Mouse (Mus musculus) lung, embryonic 14.5 days (tissue): Measurements from ENCODE around the gene Dnm1. TPM values are rescaled to one million over a fixed set of nuclear protein-coding genes. Genes with fewer than 3 reads are reported as not detected.

Source experiments
- ATAC-seq: fragments of 200-750 bp; cut with Nextera tagmentation; 2 replicates; pipeline ENCODE4 v1.8.0; 2017; ENCODE audit warnings: mild to moderate bottlenecking, moderate TSS enrichment, moderate library complexity; ENCODE audit not compliant: insufficient read depth
- DNase-seq: peaks from one replicate; pipeline ENCODE4 v3.0.0-alpha.2; 2015
- H3K27ac ChIP-seq: fragments of 300-500 bp; sonication (generic); 2 replicates; pipeline ENCODE4 v1.5.1; 2014; ENCODE audit warnings: low read depth, mild to moderate bottlenecking, moderate library complexity
- H3K27me3 ChIP-seq: fragments of 300-500 bp; sonication (generic); 2 replicates; pipeline ENCODE4 v1.6.1; 2014; ENCODE audit warnings: low read length, control low read depth; ENCODE audit not compliant: insufficient read depth
- H3K36me3 ChIP-seq: fragments of 300-500 bp; sonication (generic); 2 replicates; pipeline ENCODE4 v1.6.1; 2014; ENCODE audit warnings: control low read depth; ENCODE audit not compliant: insufficient read depth
- H3K4me1 ChIP-seq: fragments of 300-500 bp; sonication (generic); 2 replicates; pipeline ENCODE4 v1.6.1; 2014; ENCODE audit warnings: antibody characterized with exemption, control low read depth; ENCODE audit not compliant: insufficient read depth
- H3K4me2 ChIP-seq: fragments of 300-500 bp; sonication (generic); 2 replicates; pipeline ENCODE4 v1.6.1; 2014; ENCODE audit warnings: mild to moderate bottlenecking
- H3K4me3 ChIP-seq: fragments of 300-500 bp; sonication (generic); 2 replicates; pipeline ENCODE4 v1.5.1; 2014; ENCODE audit warnings: low read depth, low read length
- H3K9ac ChIP-seq: fragments of 300-500 bp; sonication (generic); 2 replicates; pipeline ENCODE4 v1.6.1; 2014
- H3K9me3 ChIP-seq: fragments of 300-500 bp; sonication (generic); 2 replicates; pipeline ENCODE4 v1.6.1; 2016; ENCODE audit warnings: low read depth, low read length, control low read depth
- CTCF ChIP-seq: IDR thresholded peaks from 2 replicates; pipeline ENCODE4 v1.5.1; 2016; ENCODE audit warnings: antibody characterized with exemption, low read depth
- WGBS: fragments of 180-500 bp; shearing (Covaris S2); extraction: QIAGEN DNeasy Blood & Tissue Kit; methylation state at CpG from one replicate; pipeline ENCODE4 v1.1.7; 2014; 5-methylcytosine and 5-hydroxymethylcytosine counted together
- polyA plus RNA-seq: library from polyadenylated mRNA; unstranded; fragments of >200 nt; fragmentation: Nextera tagmentation; extraction: Ambion mirVana; gene quantifications from 2 replicates; pipeline ENCODE4 v1.2.1, GENCODE M21; 2014

The Dnm1 gene
- polyA plus RNA-seq, 1 experiment from 2014 or later: 17.5 TPM

DNA sequence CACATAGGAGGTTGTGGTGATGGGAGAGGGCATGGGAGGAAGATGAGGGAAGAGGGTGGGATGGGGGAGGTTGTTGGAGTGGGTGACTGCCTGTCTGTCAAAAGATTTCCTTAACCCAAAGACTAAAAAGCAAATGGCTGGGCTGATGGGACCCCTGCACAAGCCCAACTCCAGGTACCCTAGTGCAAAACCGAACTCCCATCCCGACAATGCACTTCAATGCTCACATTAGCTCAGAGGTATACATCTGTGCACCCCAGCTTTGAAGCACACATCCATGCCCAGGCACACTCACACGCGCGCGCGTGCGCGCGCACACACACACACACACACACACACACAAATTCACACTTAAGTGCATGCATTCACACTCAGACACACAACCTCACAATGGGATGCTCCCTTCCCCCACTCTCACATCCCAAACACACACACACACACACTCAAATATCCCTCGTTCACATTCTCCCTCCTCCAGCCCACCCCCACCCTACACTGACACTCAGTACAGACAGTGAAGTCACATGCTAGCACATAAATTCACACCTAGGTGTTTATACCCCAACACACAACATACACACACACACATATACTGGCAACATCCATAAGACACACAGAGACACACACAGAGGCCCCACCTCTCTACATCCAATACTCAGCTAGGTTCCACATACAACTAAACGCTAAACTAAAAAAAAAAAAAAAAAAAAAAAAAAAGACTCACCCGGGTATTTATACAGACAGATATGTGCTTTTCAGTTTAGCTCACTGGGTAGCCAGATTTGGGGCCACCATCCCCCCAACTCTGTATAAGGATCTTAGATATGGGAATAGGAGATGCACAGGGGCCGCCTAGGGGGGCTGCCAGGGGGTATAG lies 34.2 kb downstream of the Dnm1 start:
- Histone ChIP-seq H3K27ac (peak overlapping the region; percentile 96), H3K4me2 (peak overlapping the region; percentile 82), H3K4me1 (peaks cover 44% of the 10 kb centered on the region), H3K36me3 (no peaks in the 10 kb centered on the region), H3K9ac (peak overlapping the region; percentile 84), H3K27me3 (no peaks in the 10 kb centered on the region), H3K9me3 (no peaks in the 10 kb centered on the region), H3K4me3 (peak overlapping the region; percentile 55)
- DNase-seq (peak; percentile 67), ATAC-seq (peak; percentile 2; the same call in 1 of the 2 replicates)
- 62% methylated on average over 14 of the region's 14 CpGs for WGBS
- TF ChIP-seq CTCF: no peak

DNA sequence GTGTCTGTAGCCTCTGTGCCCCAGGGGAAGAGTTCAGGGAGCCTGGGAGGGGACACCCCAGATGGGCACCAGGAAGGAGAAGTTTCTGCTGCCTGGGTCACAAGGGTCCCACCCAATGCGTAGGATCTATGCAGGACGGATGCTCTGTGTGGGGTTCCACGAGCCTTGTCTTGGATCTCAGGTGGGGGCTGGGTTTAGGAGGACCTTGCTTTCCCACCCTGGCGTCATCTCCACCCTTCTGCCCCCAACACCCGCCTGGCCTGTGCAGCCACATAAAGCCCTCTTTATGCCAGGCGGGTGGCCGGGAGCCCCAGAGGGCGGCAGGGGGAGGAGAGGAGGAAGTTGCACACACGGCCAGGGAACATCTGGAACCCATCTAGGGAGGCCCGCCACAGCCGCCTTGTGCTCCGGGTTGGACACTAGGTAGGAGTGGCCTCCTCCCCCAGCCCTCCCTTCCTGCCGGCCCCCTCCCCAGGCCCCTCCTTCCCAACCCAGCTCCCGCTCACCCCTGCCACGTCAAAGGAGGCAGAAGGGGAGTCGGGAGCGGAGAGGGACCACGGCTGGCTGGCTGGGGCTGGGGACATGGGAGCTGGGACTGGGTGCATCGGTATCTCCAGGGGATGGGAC lies 35.2 kb downstream of the Dnm1 start:
- WGBS: 1% methylated on average over 18 of the region's 19 CpGs
- Histone ChIP-seq H3K4me1 (peaks cover 44% of the 10 kb centered on the region), H3K27ac (peak overlapping the region; percentile 96), H3K36me3 (no peaks in the 10 kb centered on the region), H3K27me3 (no peaks in the 10 kb centered on the region), H3K9ac (peak overlapping the region; percentile 84), H3K4me3 (peak overlapping the region; percentile 55), H3K9me3 (no peaks in the 10 kb centered on the region), H3K4me2 (peak overlapping the region; percentile 82)
- DNase-seq (peak; percentile 96), ATAC-seq (peak; percentile 82)
- 0 out of 2 replicates have a peak, but pooled peaks have one; percentile 4 for TF ChIP-seq CTCF

DNA sequence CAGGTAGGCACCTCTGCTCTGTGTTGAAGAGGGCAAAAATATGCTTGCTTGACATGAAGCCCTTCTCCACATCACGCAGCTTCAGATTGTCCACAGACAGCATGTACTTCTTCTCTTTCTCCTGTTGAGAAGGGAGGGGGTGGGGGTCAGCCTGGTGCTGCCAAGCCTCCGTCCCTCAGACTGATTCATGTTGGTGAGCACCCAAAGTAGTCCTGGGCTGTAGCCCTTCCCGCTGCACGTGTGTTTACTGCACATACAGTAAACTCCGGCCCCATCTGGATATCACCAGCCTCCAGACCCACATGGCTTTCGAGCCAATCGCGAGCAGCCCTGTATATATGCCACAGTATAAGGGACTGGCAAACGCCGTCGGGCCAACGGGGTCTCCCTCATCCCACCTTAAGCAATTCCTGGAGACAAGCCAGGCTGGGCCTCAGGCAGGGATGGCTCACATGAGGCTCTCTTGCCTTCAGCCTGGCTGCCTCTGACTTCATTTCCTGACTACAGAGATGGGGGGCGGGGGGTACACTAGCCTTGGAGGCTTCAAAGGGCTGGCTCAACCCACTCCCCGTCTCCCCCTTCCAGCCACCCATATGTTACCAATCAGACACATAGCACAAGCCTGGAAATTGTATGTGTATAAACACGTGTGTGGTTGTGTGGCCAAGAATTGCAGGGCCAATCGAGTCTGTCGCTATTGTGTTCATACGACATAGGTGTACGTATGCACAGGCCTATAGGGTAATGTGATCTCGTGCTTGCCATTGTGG lies 36.1 kb downstream of the Dnm1 start:
- peak; percentile 81 for DNase-seq
- Histone ChIP-seq H3K27ac (peak overlapping the region; percentile 96), H3K9me3 (no peaks in the 10 kb centered on the region), H3K4me2 (peak overlapping the region; percentile 82), H3K36me3 (no peaks in the 10 kb centered on the region), H3K4me3 (no peak overlapping the region), H3K4me1 (peaks cover 44% of the 10 kb centered on the region), H3K9ac (no peak overlapping the region; the same call in 1 of the 2 replicates), H3K27me3 (no peaks in the 10 kb centered on the region)
- 25% methylated on average over 20 of the region's 20 CpGs for WGBS
- no peak for TF ChIP-seq CTCF
- ATAC-seq: peak; percentile 29

DNA sequence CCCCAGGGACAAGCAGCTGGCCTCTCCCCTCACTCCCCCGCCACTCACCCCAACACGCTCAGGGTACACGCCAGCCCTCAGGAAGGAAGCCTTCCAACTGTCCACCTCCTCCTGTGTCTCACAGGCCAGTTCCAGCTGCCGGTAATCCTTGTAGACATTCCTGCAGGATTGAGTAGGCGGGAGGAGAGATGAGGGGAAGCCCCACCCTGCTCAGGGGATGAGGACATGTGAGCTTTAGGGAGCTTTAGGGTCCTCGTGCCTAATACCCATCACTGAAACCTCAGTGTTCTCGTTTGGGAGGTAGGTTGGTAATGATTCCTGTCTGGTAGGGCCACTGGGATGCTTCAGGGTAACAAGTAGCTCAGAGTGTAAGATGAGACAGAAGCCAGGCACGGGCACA lies 37.4 kb downstream of the Dnm1 start:
- Histone ChIP-seq H3K4me2 (peak overlapping the region; percentile 48), H3K4me3 (0 out of 2 replicates have a peak overlapping the region, but pooled peaks have one; percentile 7), H3K27me3 (no peaks in the 10 kb centered on the region), H3K36me3 (no peaks in the 10 kb centered on the region), H3K27ac (peak overlapping the region; percentile 96), H3K9me3 (no peaks in the 10 kb centered on the region), H3K9ac (peak overlapping the region; percentile 30), H3K4me1 (peaks cover 47% of the 10 kb centered on the region)
- WGBS: 4% methylated on average over 8 of the region's 8 CpGs
- DNase-seq: peak; percentile 67
- TF ChIP-seq CTCF: no peak
- ATAC-seq: no peak

DNA sequence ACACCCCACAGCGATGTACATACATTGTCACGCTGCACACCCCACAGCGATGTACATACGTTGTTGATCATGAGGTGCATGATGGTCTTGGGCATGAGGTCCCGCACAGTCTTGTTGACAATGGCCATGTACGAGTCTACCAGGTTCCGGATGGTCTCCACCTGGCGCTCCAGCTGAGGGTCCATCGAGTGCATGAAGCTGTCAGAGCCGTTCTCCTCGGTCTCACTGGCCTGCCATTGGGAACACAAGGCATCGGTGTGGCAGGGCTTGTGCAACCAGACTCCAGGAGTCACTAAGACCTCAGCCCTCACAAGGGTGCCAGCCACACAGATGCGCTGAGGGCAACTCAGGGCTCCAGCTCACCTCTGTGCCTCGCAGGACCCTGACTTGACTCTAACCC lies 38.3 kb downstream of the Dnm1 start:
- Histone ChIP-seq H3K4me1 (peaks cover 42% of the 10 kb centered on the region), H3K4me3 (no peak overlapping the region), H3K27me3 (no peaks in the 10 kb centered on the region), H3K9me3 (no peaks in the 10 kb centered on the region), H3K36me3 (peaks cover 8% of the 10 kb centered on the region; the same call in 1 of the 2 replicates), H3K9ac (no peak overlapping the region), H3K27ac (peak overlapping the region; percentile 96), H3K4me2 (peak overlapping the region; percentile 48)
- WGBS: 84% methylated on average over 14 of the region's 14 CpGs
- DNase-seq (no peak), ATAC-seq (no peak)
- TF ChIP-seq CTCF: no peak

DNA sequence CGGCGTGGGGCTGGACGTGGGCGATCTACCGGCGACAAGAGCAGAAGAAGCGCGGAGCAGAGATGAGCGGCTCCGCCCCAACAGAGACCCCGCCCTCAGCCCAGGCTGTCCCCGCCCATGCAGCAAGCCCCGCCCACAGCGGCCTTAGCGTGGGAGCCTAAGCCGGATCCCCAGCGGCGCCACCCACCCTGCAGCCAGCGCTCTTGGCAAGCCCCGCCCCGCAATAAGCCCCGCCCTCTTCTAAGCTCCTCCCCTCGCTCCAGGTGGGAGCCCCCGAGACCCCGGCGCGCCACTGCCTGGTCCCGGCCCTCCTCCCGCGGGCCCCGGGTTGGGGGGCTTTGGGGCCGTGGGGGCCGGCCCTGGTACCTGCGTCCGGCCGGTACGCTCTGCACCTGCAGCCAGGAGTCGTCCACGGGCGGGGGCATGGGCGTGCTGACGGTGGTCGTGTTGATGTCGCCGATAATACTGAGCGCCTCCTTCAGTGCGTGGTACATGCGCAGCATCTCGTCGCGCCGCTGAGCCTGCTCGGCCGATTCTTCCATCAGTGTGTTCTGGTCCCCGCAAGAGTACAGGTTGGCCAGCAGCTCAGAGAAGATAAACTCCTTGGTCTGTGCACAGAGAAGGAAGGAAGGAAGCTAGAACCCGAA lies 40.7 kb downstream of the Dnm1 start:
- H3K4me1 ChIP-seq: peaks cover 30% of the 10 kb centered on the region
- H3K9ac ChIP-seq: peak overlapping the region; percentile 74
- WGBS: 3% methylated on average over 47 of the region's 56 CpGs
- H3K4me2 ChIP-seq: peak overlapping the region; percentile 100
- ATAC-seq (peak; percentile 70), DNase-seq (peak; percentile 96)
- no peak for TF ChIP-seq CTCF
- H3K4me3 ChIP-seq: peak overlapping the region; percentile 72
- H3K27ac ChIP-seq: no peak overlapping the region; the same call in 1 of the 2 replicates
- peaks cover 31% of the 10 kb centered on the region for H3K36me3 ChIP-seq
- no peaks in the 10 kb centered on the region for H3K27me3 ChIP-seq
- no peaks in the 10 kb centered on the region for H3K9me3 ChIP-seq
